Mouse (Mus musculus) embryonic facial prominence, embryonic 11.5 days (tissue): Measurements from ENCODE around the gene Cxcl17. TPM values are rescaled to one million over a fixed set of nuclear protein-coding genes. Genes with fewer than 3 reads are reported as not detected.

Experiments
- polyA plus RNA-seq: library from polyadenylated mRNA; unstranded; fragments of >200 nt; fragmentation: Nextera tagmentation; extraction: Ambion mirVana; gene quantifications from 2 replicates; pipeline ENCODE4 v1.2.1, GENCODE M21; 2014

Cxcl17 gene
- polyA plus RNA-seq, 1 experiment from 2014 or later: not detected

Other genes starting within 250 kb of the Cxcl17 start
- 4.2 and 9.8 TPM in 2 replicates for gene Pou2f2, start 233.2 kb downstream of the Cxcl17 start, polyA plus RNA-seq
- gene Dedd2, start 192.3 kb downstream of the Cxcl17 start, polyA plus RNA-seq: 7.7 and 7.9 TPM in 2 replicates
- 2.5 and 3.5 TPM in 2 replicates for gene Zfp526, start 191.5 kb downstream of the Cxcl17 start, polyA plus RNA-seq
- gene Gsk3a, start 175.0 kb downstream of the Cxcl17 start, polyA plus RNA-seq: 12.6 and 15.7 TPM in 2 replicates
- 19.4 and 22.6 TPM in 2 replicates for gene Erf, start 162.1 kb downstream of the Cxcl17 start, polyA plus RNA-seq
- 26.6 and 27.0 TPM in 2 replicates for gene Cic, start 145.2 kb downstream of the Cxcl17 start, polyA plus RNA-seq
- gene Pafah1b3, start 114.9 kb downstream of the Cxcl17 start, polyA plus RNA-seq: 287 and 312 TPM in 2 replicates
- gene Prr19, start 111.5 kb downstream of the Cxcl17 start, polyA plus RNA-seq: 1.6 TPM in 2 replicates
- 0.91 and 1.3 TPM in 2 replicates for gene Tmem145, start 106.8 kb downstream of the Cxcl17 start, polyA plus RNA-seq
- gene Megf8, start 95.7 kb downstream of the Cxcl17 start, polyA plus RNA-seq: 8.7 and 10.8 TPM in 2 replicates
- gene Cnfn, start 43.2 kb downstream of the Cxcl17 start, polyA plus RNA-seq: 0.60 TPM in 1 of 2 replicates, not detected in the other
- gene Lipe, start 14.2 kb downstream of the Cxcl17 start, polyA plus RNA-seq: 2.9 and 3.6 TPM in 2 replicates
- gene Ceacam1, start 64.7 kb upstream of the Cxcl17 start, polyA plus RNA-seq: 1.1 and 1.3 TPM in 2 replicates
- not detected in 2 replicates for gene Ceacam2, start 127.0 kb upstream of the Cxcl17 start, polyA plus RNA-seq
- gene Erich4, start 203.0 kb upstream of the Cxcl17 start, polyA plus RNA-seq: not detected in 2 replicates
- gene Dmac2, start 206.5 kb upstream of the Cxcl17 start, polyA plus RNA-seq: 32.4 and 36.8 TPM in 2 replicates
- gene B3gnt8, start 213.8 kb upstream of the Cxcl17 start, polyA plus RNA-seq: 0.66 and 1.0 TPM in 2 replicates
- 45.1 and 55.4 TPM in 2 replicates for gene Bckdha, start 246.1 kb upstream of the Cxcl17 start, polyA plus RNA-seq
- 63.1 and 69.5 TPM in 2 replicates for gene Exosc5, start 246.3 kb upstream of the Cxcl17 start, polyA plus RNA-seq